Mouse (Mus musculus): ENCODE measurements around the gene Lpar1.

- TF ChIP-seq POLR2A (IDR thresholded peaks at IDR 0.05; ENCODE audit: low read depth, low read length): no peak
- TF ChIP-seq CTCF (conservative IDR thresholded peaks at IDR 0.05; ENCODE audit: insufficient read depth, insufficient read length, low read depth, low read length): no peak
These were observed 100.4 kb downstream of the Lpar1 start for GRCm38 (mm10) chr4:58453334-58453733.

Measured in kidney, adult 2 months (tissue).